Comparison of ENCODE assay signal across 8 mouse cellular contexts in the genomic region with DNA sequence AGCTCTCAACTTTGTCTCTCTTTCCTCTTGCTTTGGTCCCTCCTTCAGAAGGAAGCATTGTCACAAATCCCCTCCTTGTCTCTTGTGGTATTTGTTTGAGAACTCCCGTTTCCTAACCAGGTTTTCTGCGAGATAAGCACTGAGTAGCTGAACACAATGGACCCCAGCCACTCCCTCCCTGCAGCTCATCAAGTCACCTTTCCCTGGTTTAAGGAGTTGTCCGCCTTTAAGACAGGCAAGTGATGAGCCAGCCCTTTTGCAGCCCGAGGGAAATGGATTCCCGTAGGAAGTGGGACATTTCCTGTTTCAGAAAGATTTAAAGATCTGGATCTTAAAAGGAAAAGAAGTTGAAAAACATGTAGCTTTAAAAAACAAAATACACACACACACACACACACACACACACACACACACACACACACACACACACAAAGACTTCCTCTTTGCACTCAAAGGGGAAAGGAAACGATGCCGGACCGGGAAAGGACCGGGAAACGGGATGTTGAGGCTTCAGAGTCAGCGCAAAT. TPM values are rescaled to one million over a fixed set of nuclear protein-coding genes. Genes with fewer than 3 reads are reported as not detected.
DNase-seq lines count a peak whose midpoint lies in the region; ATAC-seq lines count a peak whose summit lies in the region.

No protein-coding gene starts in this region.

- H3K27me3 ChIP-seq in kidney, embryonic 14.5 days (ENCODE audit: control insufficient read depth, insufficient read depth, low read length): no peaks in the 10 kb centered on the region

- H3K4me2 ChIP-seq in kidney, embryonic 14.5 days (replicated peaks; ENCODE audit: low read depth, low read length): no peak overlapping the region

- no peak overlapping the region for H3K4me3 ChIP-seq in kidney, embryonic 14.5 days (ENCODE audit: low read length)

- ATAC-seq in common myeloid progenitor, adult 5-6 weeks (replicated peaks; ENCODE audit: low read depth, poor library complexity, severe bottlenecking): peak; percentile 76
- no peak for ATAC-seq in kidney, embryonic 14.5 days (ENCODE audit: low FRiP score, low TSS enrichment)
- ATAC-seq in erythroid progenitor cell, adult 5-6 weeks (replicated peaks; ENCODE audit: low FRiP score, poor library complexity, severe bottlenecking): no peak
- ATAC-seq in inflammation-experienced regulatory T-cells, adult 6 months: no peak

- H3K4me1 ChIP-seq in kidney, embryonic 14.5 days (ENCODE audit: control insufficient read depth, insufficient read depth, low read length): no peaks in the 10 kb centered on the region

- peak; percentile 8 to 46 for DNase-seq in adrenal gland, adult (ENCODE audit: inconsistent age in 2 of 2, low spot score in 1 of 2)
- DNase-seq in adrenal gland, adult 2 months: no peak
- DNase-seq in lung, postnatal 10 days: peak; percentile 74
- no peak for DNase-seq in cerebellum, adult 9-10 months

- H3K27ac ChIP-seq in kidney, embryonic 14.5 days (ENCODE audit: low read depth, low read length): peak overlapping the region; percentile 37; the same call in 1 of the 2 replicates

- no peak overlapping the region for H3K9ac ChIP-seq in kidney, embryonic 14.5 days (ENCODE audit: low read depth, low read length)

- no peaks in the 10 kb centered on the region for H3K9me3 ChIP-seq in kidney, embryonic 14.5 days (ENCODE audit: control insufficient read depth, low read length)

- no peaks in the 10 kb centered on the region for H3K36me3 ChIP-seq in kidney, embryonic 14.5 days (ENCODE audit: control insufficient read depth, insufficient read depth, low read length)

- 53% methylated on average over 11 of the region's 11 CpGs for WGBS in kidney, embryonic 14.5 days

RNA-seq across cellular contexts. Expression of a gene that starts 16.9 kb away (rescaled TPM):
- 10 to 100 TPM; 41.9 to 52.2 TPM for total RNA-seq in adrenal gland, adult 2 months (2021)
- 1.8 and 2.6 TPM in 2 replicates for polyA plus RNA-seq in adrenal gland, adult 2 months (2012; rRNA removed)
- total RNA-seq in common myeloid progenitor, adult 5-6 weeks (2017): 50.3 and 86.0 TPM in 2 replicates
- polyA plus RNA-seq in kidney, embryonic 14.5 days (2014; fragmentation: Nextera tagmentation; extraction: Ambion mirVana): 31.5 and 38.1 TPM in 2 replicates
- total RNA-seq in erythroid progenitor cell, adult 5-6 weeks (2015; ENCODE audit: low replicate concordance): 7.1 and 14.4 TPM in 2 replicates
- total RNA-seq in erythroid progenitor cell, adult 5-6 weeks (2017; ENCODE audit: low replicate concordance): 2.4 and 2.9 TPM in 2 replicates
- polyA plus RNA-seq in inflammation-experienced regulatory T-cells, adult 6 months (2017; shearing (Covaris generic)): 1 to 10 TPM; 1.6 to 4.9 (median 4.2) TPM

RNA-seq across cellular contexts. Expression of a gene that starts 34.5 kb away (rescaled TPM):
- 10 to 100 TPM; 15.2 to 23.8 TPM for total RNA-seq in adrenal gland, adult 2 months (2021)
- polyA plus RNA-seq in adrenal gland, adult 2 months (2012; rRNA removed): 2.8 and 6.7 TPM in 2 replicates
- total RNA-seq in common myeloid progenitor, adult 5-6 weeks (2017): 100 and 111 TPM in 2 replicates
- 43.9 and 82.9 TPM in 2 replicates for polyA plus RNA-seq in kidney, embryonic 14.5 days (2014; fragmentation: Nextera tagmentation; extraction: Ambion mirVana)
- 5.4 and 9.2 TPM in 2 replicates for total RNA-seq in erythroid progenitor cell, adult 5-6 weeks (2015; ENCODE audit: low replicate concordance)
- total RNA-seq in erythroid progenitor cell, adult 5-6 weeks (2017; ENCODE audit: low replicate concordance): 9.4 and 21.5 TPM in 2 replicates
- polyA plus RNA-seq in inflammation-experienced regulatory T-cells, adult 6 months (2017; shearing (Covaris generic)): 10 to 100 TPM; 28.9 to 33.5 (median 29.7) TPM

Comparison
In these comparisons a context has a peak if more than half of its experiments do, and no peak if none do; other contexts are left out.
1. DNase-seq: peak in adrenal gland, adult (2 of 2) and lung, postnatal 10 days (single experiment); none in adrenal gland, adult 2 months (single experiment) and cerebellum, adult 9-10 months (single experiment).